ENCODE assay signal across 7 mouse cellular contexts in the genomic region with DNA sequence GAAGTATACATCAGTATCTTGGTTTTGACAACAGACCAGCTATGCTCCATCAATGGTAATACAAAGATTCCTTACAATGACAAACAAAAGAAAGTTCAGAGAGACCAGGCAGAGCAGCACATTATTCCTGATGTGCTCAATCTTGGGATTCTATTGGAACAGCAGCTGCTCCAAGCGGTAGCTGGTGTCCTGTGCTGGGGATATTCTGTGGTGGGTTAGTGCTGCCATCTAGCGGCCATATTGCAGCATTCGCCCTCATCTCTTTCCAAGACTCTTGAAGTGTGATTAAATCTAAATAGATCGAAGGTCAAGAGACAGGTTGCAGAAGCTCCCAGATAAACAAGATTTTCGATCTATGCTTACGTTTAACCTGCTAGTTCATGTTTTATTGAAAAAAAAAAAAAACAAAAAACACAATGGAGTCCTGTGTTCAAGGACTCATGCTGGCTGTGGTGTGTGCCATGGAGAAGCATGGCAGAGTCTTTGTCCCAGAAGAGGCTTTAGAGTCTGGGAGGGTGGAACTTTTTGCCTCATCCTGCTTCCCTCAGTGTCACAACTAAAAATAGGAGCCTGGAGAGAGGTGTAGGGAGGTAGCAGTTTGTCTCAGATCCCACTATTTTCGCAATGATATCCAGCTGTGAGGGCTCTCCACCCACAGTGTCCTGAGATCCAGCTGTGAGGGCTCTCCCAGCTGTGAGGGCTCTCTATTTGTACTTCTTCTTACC.
DNase-seq lines count a peak whose midpoint lies in the region; ATAC-seq lines count a peak whose summit lies in the region.

No protein-coding gene starts in this region.

- ATAC-seq in hematopoietic stem cell, adult 5-6 weeks (replicated peaks in 1 of 2; ENCODE audit: insufficient read depth in 1 of 2, low FRiP score in 2 of 2, low TSS enrichment in 1 of 2, low read depth in 1 of 2, poor library complexity in 2 of 2, severe bottlenecking in 2 of 2): peak; percentile 86 to 87

- DNase-seq in MEL-GATA-1-ER (ENCODE audit: extremely low read depth, low read depth): peak; percentile 29
- peak; percentile 63 for DNase-seq in brain, embryonic 18.5 days (ENCODE audit: low read depth, low spot score)
- peak; percentile 51 for DNase-seq in fibroblast of lung, adult 2 months (ENCODE audit: low read depth)
- peak; percentile 59 for DNase-seq in layer of hippocampus, adult 9-11 months
- DNase-seq in lung, postnatal 4 days: peak; percentile 49 to 68
- DNase-seq in retina, postnatal 7 days (ENCODE audit: low read depth, low spot score): peak; percentile 78

Comparison
In these comparisons a context has a peak if more than half of its experiments do, and no peak if none do; other contexts are left out.
1. Peak in every context shown above with its lines: DNase-seq and ATAC-seq.